Mouse (Mus musculus) liver, postnatal 0 days (tissue): Measurements from ENCODE around the gene Slc4a4. TPM values are rescaled to one million over a fixed set of nuclear protein-coding genes. Genes with fewer than 3 reads are reported as not detected.

Source experiments
- ATAC-seq: fragments of 200-750 bp; cut with Nextera tagmentation; 2 replicates; pipeline ENCODE4 v1.8.0; 2017; ENCODE audit warnings: mild to moderate bottlenecking, moderate library complexity
- DNase-seq: peaks from one replicate; pipeline ENCODE4 v3.0.0-alpha.2; 2016
- H3K27ac ChIP-seq: fragments of 300-500 bp; sonication (generic); 2 replicates; pipeline ENCODE4 v1.5.1; 2014; ENCODE audit warnings: antibody characterized with exemption, moderate library complexity, mild to moderate bottlenecking, low read depth
- H3K27me3 ChIP-seq: fragments of 300-500 bp; sonication (generic); 2 replicates; pipeline ENCODE4 v1.6.1; 2014; ENCODE audit warnings: low read length, control low read depth, mixed read lengths; ENCODE audit not compliant: insufficient read depth
- H3K36me3 ChIP-seq: fragments of 300-500 bp; sonication (generic); replicated peaks from 2 replicates; pipeline ENCODE4 v1.6.1; 2014; ENCODE audit warnings: mild to moderate bottlenecking, control low read depth, low read length, moderate library complexity, mixed read lengths; ENCODE audit not compliant: insufficient read depth
- H3K4me1 ChIP-seq: fragments of 300-500 bp; sonication (generic); 2 replicates; pipeline ENCODE4 v1.6.1; 2014; ENCODE audit warnings: antibody characterized with exemption, mild to moderate bottlenecking, control low read depth; ENCODE audit not compliant: insufficient read depth
- H3K4me2 ChIP-seq: fragments of 300-500 bp; sonication (generic); 2 replicates; pipeline ENCODE4 v1.6.1; 2014; ENCODE audit warnings: low read depth, mild to moderate bottlenecking, low read length, moderate library complexity, mixed read lengths
- H3K4me3 ChIP-seq: fragments of 300-500 bp; sonication (generic); 2 replicates; pipeline ENCODE4 v1.5.1; 2014; ENCODE audit warnings: low read depth, low read length
- H3K9ac ChIP-seq: fragments of 300-500 bp; sonication (generic); replicated peaks from 2 replicates; pipeline ENCODE4 v1.6.1; 2014; ENCODE audit warnings: mild to moderate bottlenecking, moderate library complexity
- H3K9me3 ChIP-seq: fragments of 300-500 bp; sonication (generic); 2 replicates; pipeline ENCODE4 v1.6.1; 2016; ENCODE audit warnings: mild to moderate bottlenecking, control low read depth, low read length, mixed read lengths
- CTCF ChIP-seq: sonication (generic); IDR thresholded peaks from 2 replicates; pipeline ENCODE4 v1.5.1; 2016; ENCODE audit warnings: antibody characterized with exemption, low read depth
- EP300 ChIP-seq: IDR thresholded peaks from 2 replicates; pipeline ENCODE4 v1.6.1; 2016; ENCODE audit warnings: antibody characterized with exemption, low read depth, mild to moderate bottlenecking
- WGBS: fragments of 180-500 bp; shearing (Covaris S2); extraction: QIAGEN DNeasy Blood & Tissue Kit; methylation state at CpG from one replicate; pipeline ENCODE4 v1.1.7; 2014; ENCODE audit not compliant: insufficient replicate concordance; 5-methylcytosine and 5-hydroxymethylcytosine counted together
- polyA plus RNA-seq: library from polyadenylated mRNA; unstranded; fragments of >200 nt; fragmentation: Nextera tagmentation; extraction: Ambion mirVana; gene quantifications from 2 replicates; pipeline ENCODE4 v1.2.1, GENCODE M21; 2015

The Slc4a4 gene
- polyA plus RNA-seq, 1 experiment from 2014 or later = 4.1 TPM

DNA sequence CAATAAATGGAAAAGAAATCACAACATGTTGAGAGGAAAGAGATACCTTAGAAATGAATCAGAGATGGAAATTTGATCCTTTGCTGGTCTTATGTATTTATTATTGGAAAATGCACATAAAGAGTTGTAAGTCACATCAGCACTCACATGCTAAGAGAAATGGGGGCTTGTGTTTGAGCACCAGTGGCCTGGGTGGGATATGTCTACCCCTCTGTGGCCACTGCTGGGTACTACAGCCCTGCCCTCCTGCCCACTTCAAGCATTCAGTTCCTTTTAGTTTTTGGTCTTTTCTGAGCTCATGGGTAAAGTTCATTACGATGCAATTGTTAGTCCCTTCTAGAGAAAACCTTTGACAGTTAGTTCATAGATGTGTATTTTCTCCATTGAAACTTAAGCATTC, 335.0 kb downstream of the Slc4a4 start:
- Histone ChIP-seq H3K27me3 (no peaks in the 10 kb centered on the region), H3K27ac (no peak overlapping the region), H3K4me2 (no peak overlapping the region), H3K4me3 (no peak overlapping the region), H3K9me3 (no peaks in the 10 kb centered on the region), H3K9ac (no peak overlapping the region), H3K4me1 (0 out of 2 replicates have a peak, but pooled peaks cover 4% of the 10 kb centered on the region), H3K36me3 (no peaks in the 10 kb centered on the region; the same call in 1 of the 2 replicates)
- DNase-seq (no peak), ATAC-seq (no peak)
- TF ChIP-seq CTCF (peak; percentile 67), EP300 (no peak)
- WGBS = 29% methylated on average over 1 of the region's 1 CpGs

DNA sequence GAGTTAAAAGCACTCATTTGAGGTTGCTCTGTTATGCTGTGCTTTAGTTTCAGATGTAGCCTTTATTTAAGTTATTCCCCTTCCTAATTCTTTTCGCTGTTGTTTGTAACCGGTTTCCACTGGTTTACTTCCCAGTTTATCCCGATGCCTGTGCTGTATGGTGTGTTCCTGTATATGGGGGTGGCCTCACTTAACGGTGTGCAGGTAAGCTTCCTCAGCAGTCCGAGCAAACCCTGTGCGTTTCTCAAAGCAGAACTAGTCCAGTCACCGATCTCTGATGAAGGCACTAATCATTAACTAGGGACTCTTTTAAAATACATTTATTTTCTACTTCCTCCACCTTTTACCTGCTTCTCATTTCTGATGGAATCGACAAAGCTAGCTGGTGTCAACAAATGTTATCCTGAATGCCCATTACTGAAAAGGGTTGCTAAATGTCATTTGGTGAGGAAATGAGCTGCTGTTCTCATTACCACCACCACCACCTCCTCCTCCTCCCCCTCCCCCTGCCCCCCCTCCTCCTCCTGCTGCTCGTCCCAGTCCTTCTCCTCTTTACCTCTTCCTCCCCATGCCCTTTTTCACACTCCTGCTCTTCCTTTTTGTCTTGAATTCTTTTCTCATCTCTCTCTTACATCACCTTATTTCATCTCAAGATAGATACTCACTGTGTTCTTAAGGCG, 336.6 kb downstream of the Slc4a4 start:
- Histone ChIP-seq H3K36me3 (no peaks in the 10 kb centered on the region; the same call in 1 of the 2 replicates), H3K4me1 (0 out of 2 replicates have a peak, but pooled peaks cover 2% of the 10 kb centered on the region), H3K9me3 (no peaks in the 10 kb centered on the region), H3K4me3 (no peak overlapping the region), H3K4me2 (peak overlapping the region; percentile 47), H3K27me3 (no peaks in the 10 kb centered on the region), H3K9ac (no peak overlapping the region), H3K27ac (peak overlapping the region; percentile 60)
- ATAC-seq (peak; percentile 60; the same call in 1 of the 2 replicates), DNase-seq (peak; percentile 22)
- TF ChIP-seq EP300 = no peak
- no peak for TF ChIP-seq CTCF
- 37% methylated on average over 10 of the region's 10 CpGs for WGBS

DNA sequence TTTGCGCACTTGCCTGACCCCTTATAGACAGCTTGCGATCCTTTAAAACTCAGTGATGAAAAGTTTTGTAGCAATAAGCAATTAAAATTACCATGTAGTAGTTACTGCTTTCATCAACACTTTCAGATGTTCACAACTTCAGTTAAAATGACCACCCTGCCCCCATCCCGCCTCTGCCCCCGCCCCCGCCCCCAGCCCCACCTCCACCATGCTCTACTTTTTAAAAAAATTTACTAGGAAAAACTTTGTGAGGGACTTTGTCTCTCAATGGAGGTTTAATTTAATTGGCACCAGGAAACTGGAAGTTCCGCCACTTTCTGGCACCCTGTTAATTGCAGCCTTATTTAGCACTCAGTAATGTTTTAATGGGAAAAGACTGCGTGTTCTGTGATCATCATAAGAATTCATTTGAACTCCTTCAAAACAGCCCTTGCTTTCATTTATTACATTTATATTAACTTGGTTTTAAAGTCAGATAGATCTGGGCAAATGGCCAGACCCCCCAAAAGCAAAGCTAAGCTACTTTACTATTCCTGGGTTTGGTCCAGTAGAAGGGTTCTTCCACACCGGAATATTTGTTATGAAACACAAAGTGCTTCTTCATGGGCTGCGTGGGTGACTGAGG, 337.2 kb downstream of the Slc4a4 start:
- no peak for ATAC-seq
- Histone ChIP-seq H3K27ac (no peak overlapping the region), H3K9me3 (no peaks in the 10 kb centered on the region), H3K9ac (no peak overlapping the region), H3K36me3 (no peaks in the 10 kb centered on the region; the same call in 1 of the 2 replicates), H3K27me3 (no peaks in the 10 kb centered on the region), H3K4me3 (no peak overlapping the region), H3K4me2 (no peak overlapping the region), H3K4me1 (0 out of 2 replicates have a peak, but pooled peaks cover 2% of the 10 kb centered on the region)
- WGBS = 72% methylated on average over 9 of the region's 9 CpGs
- TF ChIP-seq EP300 = no peak
- TF ChIP-seq CTCF = no peak
- DNase-seq = no peak

DNA sequence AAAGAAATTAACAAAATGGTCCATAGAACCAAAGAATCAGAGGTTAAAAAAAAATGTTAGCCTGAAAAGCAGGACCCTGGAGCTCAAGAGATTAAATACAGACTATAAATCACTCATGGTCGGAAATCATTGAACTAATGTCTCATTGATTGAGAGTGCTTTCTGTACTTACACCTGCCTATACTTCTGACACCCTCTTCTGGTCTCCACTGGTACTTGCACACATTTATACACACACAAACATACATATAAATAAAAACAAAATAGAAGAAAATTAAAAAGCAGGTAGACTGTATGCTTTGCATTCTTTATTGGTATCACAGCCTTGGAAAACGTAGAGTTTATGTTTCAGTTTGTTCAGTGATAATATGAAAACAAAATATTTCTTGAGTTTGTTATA, 341.3 kb downstream of the Slc4a4 start:
- no peak for DNase-seq
- no peaks in the 10 kb centered on the region for H3K27me3 ChIP-seq
- H3K36me3 ChIP-seq = no peaks in the 10 kb centered on the region; the same call in 1 of the 2 replicates
- no peaks in the 10 kb centered on the region for H3K9me3 ChIP-seq
- H3K4me3 ChIP-seq = no peak overlapping the region
- no peaks in the 10 kb centered on the region for H3K4me1 ChIP-seq
- ATAC-seq = no peak
- no peak overlapping the region for H3K4me2 ChIP-seq
- TF ChIP-seq CTCF (peak; percentile 19; the same call in 1 of the 2 replicates), EP300 (no peak)
- no peak overlapping the region for H3K27ac ChIP-seq
- no peak overlapping the region for H3K9ac ChIP-seq
- WGBS = 70% methylated on average over 2 of the region's 2 CpGs

DNA sequence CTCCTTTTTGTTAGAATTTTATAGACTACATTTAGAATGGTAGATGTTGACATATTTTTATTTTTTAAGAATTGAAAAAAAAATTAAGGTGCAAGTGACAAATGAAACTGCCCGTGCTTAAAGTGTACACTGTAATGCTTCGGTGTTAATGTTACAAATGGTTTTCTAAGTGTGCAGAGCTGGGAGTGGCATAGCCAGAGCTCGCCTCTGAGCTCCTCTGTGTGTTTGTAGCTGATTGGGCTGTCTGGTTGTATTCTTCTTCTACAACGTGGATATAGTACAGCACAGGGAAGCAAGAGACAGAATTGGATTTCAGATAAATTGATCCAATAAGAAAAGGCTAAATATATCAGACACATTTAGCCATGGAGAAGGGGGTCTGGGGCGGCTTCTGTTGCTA, 343.0 kb downstream of the Slc4a4 start:
- no peak for TF ChIP-seq CTCF
- H3K9me3 ChIP-seq = no peaks in the 10 kb centered on the region
- no peak overlapping the region for H3K27ac ChIP-seq
- WGBS = 76% methylated on average over 5 of the region's 5 CpGs
- no peak for DNase-seq
- H3K9ac ChIP-seq = no peak overlapping the region
- no peaks in the 10 kb centered on the region for H3K27me3 ChIP-seq
- no peaks in the 10 kb centered on the region; the same call in 1 of the 2 replicates for H3K36me3 ChIP-seq
- no peak overlapping the region for H3K4me2 ChIP-seq
- no peak overlapping the region for H3K4me3 ChIP-seq
- no peaks in the 10 kb centered on the region for H3K4me1 ChIP-seq
- no peak for ATAC-seq

DNA sequence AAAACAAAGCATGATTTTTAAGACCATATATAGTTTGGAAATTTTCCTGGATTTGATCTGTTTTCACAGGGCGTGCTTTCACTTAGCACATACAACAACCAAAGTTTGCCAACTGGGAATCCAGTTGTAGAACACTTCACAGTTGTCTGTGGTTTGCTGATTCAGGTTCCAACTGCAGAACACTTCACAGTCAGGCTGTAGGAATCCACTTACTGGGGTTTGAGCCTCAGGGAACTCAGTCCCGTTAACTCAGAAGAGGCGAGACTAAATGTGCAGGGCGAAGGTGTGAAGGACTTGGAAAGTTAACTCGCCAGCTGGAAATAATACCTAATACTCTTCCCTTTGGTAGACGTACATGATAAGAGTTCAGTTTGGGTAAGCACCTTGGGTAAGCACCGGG, 345.7 kb downstream of the Slc4a4 start:
- 78% methylated on average over 7 of the region's 7 CpGs for WGBS
- H3K4me2 ChIP-seq = no peak overlapping the region

More for the DNA sequence above, 345.7 kb downstream of the Slc4a4 start:
- no peak overlapping the region for H3K4me3 ChIP-seq
- H3K27ac ChIP-seq = no peak overlapping the region
- H3K27me3 ChIP-seq = no peaks in the 10 kb centered on the region
- no peaks in the 10 kb centered on the region for H3K9me3 ChIP-seq
- no peaks in the 10 kb centered on the region for H3K36me3 ChIP-seq
- DNase-seq = no peak
- H3K4me1 ChIP-seq = no peaks in the 10 kb centered on the region
- no peak overlapping the region for H3K9ac ChIP-seq
- TF ChIP-seq EP300 (no peak), CTCF (no peak)
- no peak for ATAC-seq
